Mouse (Mus musculus) bone marrow macrophage, adult 2 months (primary cell): ENCODE results near the gene Vps13d.

ENCODE experiments used
- CTCF ChIP-seq: IDR thresholded peaks from 2 replicates; pipeline ENCODE4 v1.5.1; 2012; ENCODE audit warnings: low read depth, mild to moderate bottlenecking, low read length, moderate library complexity
- POLR2A ChIP-seq: IDR thresholded peaks from 2 replicates; pipeline ENCODE4 v1.6.1; 2012; ENCODE audit warnings: mild to moderate bottlenecking, low read depth, low read length, borderline replicate concordance

- TF ChIP-seq CTCF = no peak
- no peak for TF ChIP-seq POLR2A
Observed at GRCm38 (mm10) chr4:144949441-144950326, 245.1 kb downstream of the Vps13d start.
